Mouse (Mus musculus): Measurements from ENCODE around the gene Kcnn3. TPM values are rescaled to one million over a fixed set of nuclear protein-coding genes. Genes with fewer than 3 reads are reported as not detected.

Gene Kcnn3
- total and polyA plus RNA-seq, 2 experiments from 2014 or later, result 7.3 to 23.3 TPM

DNA sequence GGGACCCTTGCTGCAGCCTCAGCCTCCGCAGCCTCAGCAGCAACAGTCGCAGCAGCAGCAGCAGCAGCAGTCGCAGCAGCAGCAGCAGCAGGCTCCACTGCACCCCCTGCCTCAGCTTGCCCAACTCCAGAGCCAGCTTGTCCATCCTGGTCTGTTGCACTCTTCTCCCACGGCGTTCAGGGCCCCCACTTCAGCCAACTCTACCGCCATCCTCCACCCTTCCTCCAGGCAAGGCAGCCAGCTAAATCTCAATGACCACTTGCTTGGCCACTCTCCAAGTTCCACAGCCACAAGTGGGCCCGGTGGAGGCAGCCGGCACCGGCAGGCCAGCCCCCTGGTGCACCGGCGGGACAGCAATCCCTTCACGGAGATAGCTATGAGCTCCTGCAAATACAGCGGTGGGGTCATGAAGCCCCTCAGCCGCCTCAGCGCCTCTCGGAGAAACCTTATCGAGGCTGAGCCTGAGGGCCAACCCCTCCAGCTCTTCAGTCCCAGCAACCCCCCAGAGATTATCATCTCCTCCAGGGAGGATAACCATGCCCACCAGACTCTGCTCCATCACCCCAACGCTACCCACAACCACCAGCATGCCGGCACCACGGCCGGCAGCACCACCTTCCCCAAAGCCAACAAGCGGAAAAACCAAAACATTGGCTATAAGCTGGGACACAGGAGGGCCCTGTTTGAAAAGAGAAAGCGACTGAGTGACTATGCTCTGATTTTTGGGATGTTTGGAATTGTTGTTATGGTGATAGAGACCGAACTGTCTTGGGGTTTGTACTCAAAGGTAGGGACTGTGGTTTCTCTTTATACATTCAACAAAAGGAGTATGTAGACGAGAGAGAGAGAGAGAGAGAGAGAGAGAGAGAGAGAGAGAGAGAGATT, 896 bp downstream of the Kcnn3 start:
- peak overlapping the region; percentile 47; the same call in 1 of the 2 replicates for H3K27ac ChIP-seq (ENCODE audit: low read depth, low read length)
- peak overlapping the region; percentile 79 for H3K9ac ChIP-seq (replicated peaks; ENCODE audit: low read length, poor library complexity, severe bottlenecking)
- H3K4me2 ChIP-seq (ENCODE audit: low read depth, low read length, poor library complexity, severe bottlenecking), result peak overlapping the region; percentile 95
- ATAC-seq (ENCODE audit: low FRiP score), result peak; percentile 15; the same call in 1 of the 2 replicates
- peak; percentile 3; the same call in 1 of the 2 replicates for TF ChIP-seq CTCF (IDR thresholded peaks at IDR 0.05)
- H3K27me3 ChIP-seq (ENCODE audit: insufficient read depth, low read length), result no peaks in the 10 kb centered on the region
- H3K9me3 ChIP-seq (ENCODE audit: low read length), result no peaks in the 10 kb centered on the region
- DNase-seq (ENCODE audit: low spot score), result peak; percentile 56
- WGBS, result 3% methylated on average over 22 of the region's 25 CpGs
- no peaks in the 10 kb centered on the region for H3K36me3 ChIP-seq (ENCODE audit: insufficient read depth, low read length)
- H3K4me3 ChIP-seq (ENCODE audit: low read depth, low read length), result peak overlapping the region; percentile 67
- H3K4me1 ChIP-seq (ENCODE audit: insufficient read depth, low read length), result peaks cover 10% of the 10 kb centered on the region; the same call in 1 of the 2 replicates

DNA sequence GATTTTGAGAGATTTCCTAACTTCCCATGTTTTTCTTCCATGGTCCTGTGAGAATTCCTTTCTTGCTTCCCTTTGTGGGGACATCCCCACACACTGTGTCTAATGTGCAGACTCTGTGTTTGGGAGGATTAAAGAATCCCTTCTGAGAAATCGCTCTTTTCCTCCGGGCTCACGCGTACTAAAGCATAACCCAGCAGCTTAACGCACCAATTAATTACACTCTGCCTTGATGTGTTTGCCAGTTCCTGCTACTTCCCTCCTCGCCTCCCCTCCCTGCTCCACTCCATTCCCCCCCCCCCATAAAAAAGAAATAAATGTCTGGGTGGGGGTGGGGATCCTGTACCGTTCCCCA, 1.5 kb downstream of the Kcnn3 start:
- peak overlapping the region; percentile 72; the same call in 1 of the 2 replicates for H3K27ac ChIP-seq (ENCODE audit: low read depth, low read length)
- H3K4me2 ChIP-seq (ENCODE audit: low read depth, low read length, poor library complexity, severe bottlenecking), result peak overlapping the region; percentile 95
- no peak for TF ChIP-seq CTCF (IDR thresholded peaks at IDR 0.05)
- peak overlapping the region; percentile 67 for H3K4me3 ChIP-seq (ENCODE audit: low read depth, low read length)
- ATAC-seq (ENCODE audit: low FRiP score) (no peak), DNase-seq (ENCODE audit: low spot score) (no peak)
- peak overlapping the region; percentile 79 for H3K9ac ChIP-seq (replicated peaks; ENCODE audit: low read length, poor library complexity, severe bottlenecking)
- peaks cover 16% of the 10 kb centered on the region; the same call in 1 of the 2 replicates for H3K4me1 ChIP-seq (ENCODE audit: insufficient read depth, low read length)
- H3K36me3 ChIP-seq (ENCODE audit: insufficient read depth, low read length), result no peaks in the 10 kb centered on the region
- WGBS, result 4% methylated on average over 7 of the region's 7 CpGs
- H3K27me3 ChIP-seq (ENCODE audit: insufficient read depth, low read length), result no peaks in the 10 kb centered on the region
- H3K9me3 ChIP-seq (ENCODE audit: low read length), result no peaks in the 10 kb centered on the region

- 9% methylated on average over 6 of the region's 6 CpGs for WGBS
- Histone ChIP-seq H3K4me1 (ENCODE audit: insufficient read depth, low read length) (peaks cover 20% of the 10 kb centered on the region; the same call in 1 of the 2 replicates), H3K9ac (replicated peaks; ENCODE audit: low read length, poor library complexity, severe bottlenecking) (peak overlapping the region; percentile 79), H3K27ac (ENCODE audit: low read depth, low read length) (peak overlapping the region; percentile 72), H3K36me3 (ENCODE audit: insufficient read depth, low read length) (no peaks in the 10 kb centered on the region), H3K9me3 (ENCODE audit: low read length) (no peaks in the 10 kb centered on the region), H3K4me3 (ENCODE audit: low read depth, low read length) (peak overlapping the region; percentile 67), H3K27me3 (ENCODE audit: insufficient read depth, low read length) (no peaks in the 10 kb centered on the region), H3K4me2 (ENCODE audit: low read depth, low read length, poor library complexity, severe bottlenecking) (peak overlapping the region; percentile 95)
- no peak for ATAC-seq (ENCODE audit: low FRiP score)
- DNase-seq (ENCODE audit: low spot score), result no peak
- no peak for TF ChIP-seq CTCF (IDR thresholded peaks at IDR 0.05)
Measured at GRCm38 (mm10) chr3:89522450-89523128, 2.6 kb downstream of the Kcnn3 start.

DNA sequence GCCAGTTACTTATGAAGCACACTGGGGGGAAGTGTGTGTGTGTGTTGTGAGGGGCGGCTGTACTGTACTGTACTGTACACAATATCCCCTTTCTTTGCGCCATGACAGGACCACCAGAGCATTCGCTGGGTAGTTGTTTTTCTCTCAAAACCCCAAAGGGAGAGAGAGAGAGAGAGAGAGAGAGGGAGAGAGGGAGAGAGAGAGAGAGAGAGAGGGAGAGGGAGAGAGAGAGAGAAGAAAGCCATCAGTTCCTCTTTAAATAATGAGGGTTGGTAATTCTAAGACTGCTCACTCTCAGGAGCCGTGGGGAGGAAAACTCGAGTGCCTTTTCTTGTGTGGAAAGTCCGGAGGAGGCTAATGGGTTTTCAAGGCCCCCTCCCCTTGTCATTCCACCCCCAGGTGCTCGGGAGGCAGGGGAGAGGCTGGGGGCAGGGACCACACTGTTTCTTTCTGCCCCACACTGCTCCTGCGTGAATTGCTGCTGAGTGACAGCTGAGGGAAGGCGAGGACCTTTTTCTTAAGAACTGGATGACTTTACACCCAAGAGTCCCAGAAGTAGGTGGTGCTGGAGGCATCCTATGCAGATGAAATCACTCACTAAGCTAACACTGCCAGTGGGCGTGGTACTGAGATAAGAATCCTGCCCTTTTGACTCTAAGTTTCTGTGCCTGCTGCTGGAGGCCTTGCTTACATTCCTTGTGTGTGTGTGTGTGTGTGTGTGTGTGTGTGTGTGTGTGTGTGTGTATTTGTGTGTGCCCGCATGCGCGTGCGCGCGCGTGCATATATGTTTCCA, 6.5 kb downstream of the Kcnn3 start:
- Histone ChIP-seq H3K27ac (ENCODE audit: low read depth, low read length) (no peak overlapping the region), H3K27me3 (ENCODE audit: insufficient read depth, low read length) (no peaks in the 10 kb centered on the region), H3K9me3 (ENCODE audit: low read length) (no peaks in the 10 kb centered on the region), H3K9ac (replicated peaks; ENCODE audit: low read length, poor library complexity, severe bottlenecking) (peak overlapping the region; percentile 52; the same call in 1 of the 2 replicates), H3K4me2 (ENCODE audit: low read depth, low read length, poor library complexity, severe bottlenecking) (peak overlapping the region; percentile 46), H3K4me1 (ENCODE audit: insufficient read depth, low read length) (peaks cover 20% of the 10 kb centered on the region; the same call in 1 of the 2 replicates), H3K4me3 (ENCODE audit: low read depth, low read length) (peak overlapping the region; percentile 5; the same call in 1 of the 2 replicates), H3K36me3 (ENCODE audit: insufficient read depth, low read length) (no peaks in the 10 kb centered on the region)
- ATAC-seq (ENCODE audit: low FRiP score), result no peak
- TF ChIP-seq CTCF (IDR thresholded peaks at IDR 0.05), result no peak
- DNase-seq (ENCODE audit: low spot score), result no peak
- 53% methylated on average over 17 of the region's 17 CpGs for WGBS

DNA sequence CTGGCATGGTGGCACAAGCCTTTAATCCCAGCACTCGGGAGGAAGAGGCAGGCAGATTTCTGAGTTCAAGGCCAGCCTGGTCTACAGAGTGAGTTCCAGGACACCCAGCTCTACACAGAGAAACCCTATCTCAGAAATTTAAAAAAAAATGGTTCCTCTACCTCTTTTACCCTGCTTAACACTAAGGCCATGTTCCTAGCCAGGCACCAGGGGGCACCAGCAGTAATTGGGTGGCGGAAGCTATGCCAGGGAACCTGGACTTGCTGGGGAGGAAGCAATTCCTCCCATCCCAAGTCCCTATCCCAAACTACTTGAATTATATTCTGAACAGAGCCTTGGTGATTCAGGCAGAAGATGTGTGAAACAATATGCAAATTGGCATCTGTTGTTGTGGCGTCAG, 9.8 kb downstream of the Kcnn3 start:
- Histone ChIP-seq H3K9ac (replicated peaks; ENCODE audit: low read length, poor library complexity, severe bottlenecking) (no peak overlapping the region), H3K4me3 (ENCODE audit: low read depth, low read length) (no peak overlapping the region), H3K4me1 (ENCODE audit: insufficient read depth, low read length) (peaks cover 18% of the 10 kb centered on the region), H3K27ac (ENCODE audit: low read depth, low read length) (no peak overlapping the region), H3K36me3 (ENCODE audit: insufficient read depth, low read length) (no peaks in the 10 kb centered on the region), H3K4me2 (ENCODE audit: low read depth, low read length, poor library complexity, severe bottlenecking) (no peak overlapping the region), H3K27me3 (ENCODE audit: insufficient read depth, low read length) (no peaks in the 10 kb centered on the region), H3K9me3 (ENCODE audit: low read length) (no peaks in the 10 kb centered on the region)
- DNase-seq (ENCODE audit: low spot score) (no peak), ATAC-seq (ENCODE audit: low FRiP score) (no peak)
- peak; percentile 40 for TF ChIP-seq CTCF (IDR thresholded peaks at IDR 0.05)
- 85% methylated on average over 3 of the region's 3 CpGs for WGBS
